Mouse (Mus musculus) adrenal gland, adult 8-10 months (tissue): ENCODE measurements around the gene Rln3. TPM values are rescaled to one million over a fixed set of nuclear protein-coding genes. Genes with fewer than 3 reads are reported as not detected.

ENCODE experiments used
- DNase-seq: peaks from one replicate; pipeline ENCODE4 v3.0.0; 2022
- microRNA-seq, 2 experiments: library from miRNA; unstranded; fragments of <30 nt; microRNA quantifications; one replicate each; pipeline ENCODE4 v1.2.0; 2022
- total RNA-seq, 4 experiments: library from RNA; stranded (reverse); gene quantifications; 2 replicates each; pipeline ENCODE4 v1.2.4; 2022

The Rln3 gene
- total RNA-seq, 4 experiments from 2014 or later: not detected

- no peak for DNase-seq
Observed at GRCm38 (mm10) chr8:83994030-83994429, 50.8 kb downstream of the Rln3 start.

Small RNA genes lying within 50 kb of the gene (microRNA-seq; reads per million reads assigned to microRNA genes)
- gene Mir1199: 0 to 0.35 reads per million in 2 experiments
- 0 reads per million in 2 experiments for gene Mir709
- gene Mir8111: 2.8 to 3.7 reads per million in 2 experiments

Other genes with a start within 250 kb of the Rln3 start
- 100 to 1,000 TPM in 3 of 4 experiments, 10 to 100 TPM in 1; 90.5 to 113 (median 105) TPM for gene Adgrl1, start 144.9 kb downstream of the Rln3 start, total RNA-seq
- 1 to 10 TPM; 1.5 to 2.2 (median 1.9) TPM for gene Gm10644, start 89.8 kb downstream of the Rln3 start, total RNA-seq
- gene Asf1b, start 89.5 kb downstream of the Rln3 start, total RNA-seq: 1 to 10 TPM; 1.1 to 2.7 (median 1.8) TPM
- gene Prkaca, start 72.0 kb downstream of the Rln3 start, total RNA-seq: 100 to 1,000 TPM; 240 to 263 (median 253) TPM
- 10 to 100 TPM; 27.4 to 44.2 (median 34.9) TPM for gene Samd1, start 47.3 kb downstream of the Rln3 start, total RNA-seq
- under 1 TPM in 2 of 4 experiments, not detected in 2; 0.49 TPM for gene 1700067K01Rik, start 43.5 kb downstream of the Rln3 start, total RNA-seq
- under 1 TPM in 2 of 4 experiments, not detected in 2; 0.62 to 0.77 TPM for gene 2210011C24Rik, start 32.8 kb downstream of the Rln3 start, total RNA-seq
- gene Palm3, start 23.5 kb downstream of the Rln3 start, total RNA-seq: 1 to 10 TPM in 3 of 4 experiments, under 1 TPM in 1; 0.70 to 3.9 (median 2.3) TPM
- 1 to 10 TPM; 1.9 to 3.1 (median 2.8) TPM for gene Il27ra, start 2.4 kb downstream of the Rln3 start, total RNA-seq
- gene Gm10643, start 20.1 kb upstream of the Rln3 start, total RNA-seq: 1 to 10 TPM; 2.9 to 5.9 (median 4.2) TPM
- gene Rfx1, start 21.8 kb upstream of the Rln3 start, total RNA-seq: 10 to 100 TPM; 16.8 to 25.2 (median 20.5) TPM
- gene Dcaf15, start 59.8 kb upstream of the Rln3 start, total RNA-seq: 10 to 100 TPM; 18.3 to 27.1 (median 23.8) TPM
- under 1 TPM; 0.10 to 0.86 (median 0.34) TPM for gene Podnl1, start 81.0 kb upstream of the Rln3 start, total RNA-seq
- gene Cc2d1a, start 102.9 kb upstream of the Rln3 start, total RNA-seq: 10 to 100 TPM; 33.9 to 51.2 (median 40.3) TPM
- gene 4930432K21Rik, start 103.0 kb upstream of the Rln3 start, total RNA-seq: under 1 TPM; 0.38 to 0.81 (median 0.40) TPM
- 1 to 10 TPM in 2 of 4 experiments, under 1 TPM in 2; 0.75 to 2.9 (median 1.2) TPM for gene Nanos3, start 140.2 kb upstream of the Rln3 start, total RNA-seq
- 10 to 100 TPM; 36.2 to 53.9 (median 48.0) TPM for gene Zswim4, start 192.1 kb upstream of the Rln3 start, total RNA-seq
- 100 to 1,000 TPM; 171 to 296 (median 225) TPM for gene D8Ertd738e, start 204.7 kb upstream of the Rln3 start, total RNA-seq
- gene Mri1, start 212.3 kb upstream of the Rln3 start, total RNA-seq: 10 to 100 TPM; 26.9 to 52.8 (median 51.6) TPM
- 10 to 100 TPM; 21.5 to 27.7 (median 24.6) TPM for gene Ccdc130, start 225.4 kb upstream of the Rln3 start, total RNA-seq